Mouse (Mus musculus) hindbrain, embryonic 11.5 days (tissue): Measurements from ENCODE around the gene Ddc. TPM values are rescaled to one million over a fixed set of nuclear protein-coding genes. Genes with fewer than 3 reads are reported as not detected.
A peak's percentile ranks its signal among the peaks of the same experiment; 100 is the strongest.

Experiments used
- ATAC-seq: fragments of 200-750 bp; cut with Nextera tagmentation; 2 replicates; pipeline ENCODE4 v1.8.0; 2017; ENCODE audit warnings: mild to moderate bottlenecking, moderate TSS enrichment, moderate library complexity; ENCODE audit not compliant: low FRiP score
- DNase-seq: peaks from one replicate; pipeline ENCODE4 v3.0.0-alpha.2; 2015; ENCODE audit warnings: low spot score
- H3K27ac ChIP-seq: fragments of 300-500 bp; sonication (generic); 2 replicates; pipeline ENCODE4 v1.5.1; 2014; ENCODE audit warnings: mild to moderate bottlenecking, low read depth, low read length
- H3K27me3 ChIP-seq: fragments of 300-500 bp; sonication (generic); 2 replicates; pipeline ENCODE4 v1.6.1; 2014; ENCODE audit warnings: mild to moderate bottlenecking, low read length, moderate library complexity, mixed read lengths; ENCODE audit not compliant: control insufficient read depth, insufficient read depth
- H3K36me3 ChIP-seq: fragments of 300-500 bp; sonication (generic); 2 replicates; pipeline ENCODE4 v1.6.1; 2014; ENCODE audit warnings: mild to moderate bottlenecking, low read length, moderate library complexity, mixed read lengths; ENCODE audit not compliant: control insufficient read depth, insufficient read depth
- H3K4me1 ChIP-seq: fragments of 300-500 bp; sonication (generic); replicated peaks from 2 replicates; pipeline ENCODE4 v1.6.1; 2014; ENCODE audit warnings: low read length, mixed read lengths; ENCODE audit not compliant: control insufficient read depth, insufficient read depth
- H3K4me2 ChIP-seq: fragments of 300-500 bp; sonication (generic); replicated peaks from 2 replicates; pipeline ENCODE4 v1.6.1; 2014; ENCODE audit warnings: mild to moderate bottlenecking, low read depth, low read length
- H3K4me3 ChIP-seq: fragments of 300-500 bp; sonication (generic); 2 replicates; pipeline ENCODE4 v1.5.1; 2014; ENCODE audit warnings: low read depth, low read length
- H3K9ac ChIP-seq: fragments of 300-500 bp; sonication (generic); 2 replicates; pipeline ENCODE4 v1.6.1; 2014; ENCODE audit warnings: low read depth, low read length
- H3K9me3 ChIP-seq: fragments of 300-500 bp; sonication (generic); 2 replicates; pipeline ENCODE4 v1.6.1; 2016; ENCODE audit warnings: low read length; ENCODE audit not compliant: control insufficient read depth
- WGBS: fragments of 180-500 bp; shearing (Covaris S2); extraction: QIAGEN DNeasy Blood & Tissue Kit; methylation state at CpG from one replicate; pipeline ENCODE4 v1.1.7; 2014; 5-methylcytosine and 5-hydroxymethylcytosine counted together
- polyA plus RNA-seq: library from polyadenylated mRNA; unstranded; fragments of >200 nt; fragmentation: Nextera tagmentation; extraction: Ambion mirVana; gene quantifications from 2 replicates; pipeline ENCODE4 v1.2.1, GENCODE M21; 2014

The Ddc gene
- polyA plus RNA-seq, 1 experiment from 2014 or later = 14.3 TPM

- ATAC-seq (no peak), DNase-seq (no peak)
- Histone ChIP-seq H3K4me2 (no peak overlapping the region), H3K9me3 (no peaks in the 10 kb centered on the region), H3K9ac (no peak overlapping the region), H3K27me3 (no peaks in the 10 kb centered on the region), H3K4me1 (peaks cover 6% of the 10 kb centered on the region; the same call in 1 of the 2 replicates), H3K36me3 (no peaks in the 10 kb centered on the region), H3K4me3 (no peak overlapping the region), H3K27ac (peak overlapping the region; percentile 30; the same call in 1 of the 2 replicates)
- 69% methylated on average over 4 of the region's 4 CpGs for WGBS
Observed at GRCm38 (mm10) chr11:11885246-11885643, 12.7 kb downstream of the Ddc start.

GRCm38 (mm10) chr11:11884533-11885245 is 13.3 kb downstream of the Ddc start:
- H3K27ac ChIP-seq = peak overlapping the region; percentile 30; the same call in 1 of the 2 replicates
- DNase-seq (no peak), ATAC-seq (peak; percentile 23; the same call in 1 of the 2 replicates)

DNA sequence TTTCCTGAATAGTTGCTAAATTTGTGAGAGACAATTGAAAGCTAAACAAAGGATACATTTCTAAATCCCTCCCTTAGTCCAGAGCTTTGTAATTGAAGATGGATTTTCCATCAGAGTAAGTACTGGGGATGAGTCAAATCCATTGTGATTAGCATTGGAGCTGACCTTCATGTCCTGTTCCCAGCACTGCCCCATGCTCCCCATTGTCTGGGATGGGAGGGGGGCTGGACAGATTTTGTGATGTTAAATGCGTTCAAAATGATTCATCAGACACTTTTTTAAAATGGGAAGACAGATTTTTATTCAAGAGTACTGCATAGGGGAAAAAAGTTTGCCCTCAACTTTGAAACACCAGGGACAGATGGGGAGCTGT is 16.2 kb downstream of the Ddc start:
- Histone ChIP-seq H3K9me3 (no peaks in the 10 kb centered on the region), H3K9ac (no peak overlapping the region), H3K4me3 (no peak overlapping the region), H3K36me3 (no peaks in the 10 kb centered on the region), H3K27ac (no peak overlapping the region), H3K4me1 (peaks cover 8% of the 10 kb centered on the region), H3K4me2 (no peak overlapping the region), H3K27me3 (no peaks in the 10 kb centered on the region)
- ATAC-seq (no peak), DNase-seq (no peak)
- WGBS = 22% methylated on average over 1 of the region's 1 CpGs

More at GRCm38 (mm10) chr11:11884533-11885245, 13.3 kb downstream of the Ddc start:
- Histone ChIP-seq H3K4me3 (no peak overlapping the region), H3K9ac (no peak overlapping the region), H3K36me3 (no peaks in the 10 kb centered on the region), H3K4me1 (peaks cover 4% of the 10 kb centered on the region; the same call in 1 of the 2 replicates), H3K4me2 (no peak overlapping the region), H3K9me3 (no peaks in the 10 kb centered on the region), H3K27me3 (no peaks in the 10 kb centered on the region)
- 36% methylated on average over 11 of the region's 11 CpGs for WGBS

GRCm38 (mm10) chr11:11881026-11881782 is 16.7 kb downstream of the Ddc start:
- ATAC-seq = no peak
- Histone ChIP-seq H3K4me1 (peaks cover 8% of the 10 kb centered on the region), H3K4me3 (no peak overlapping the region), H3K27ac (no peak overlapping the region), H3K36me3 (no peaks in the 10 kb centered on the region), H3K9me3 (no peaks in the 10 kb centered on the region), H3K9ac (no peak overlapping the region), H3K4me2 (no peak overlapping the region), H3K27me3 (no peaks in the 10 kb centered on the region)
- peak; percentile 19 for DNase-seq
- WGBS = 35% methylated on average over 13 of the region's 13 CpGs

DNA sequence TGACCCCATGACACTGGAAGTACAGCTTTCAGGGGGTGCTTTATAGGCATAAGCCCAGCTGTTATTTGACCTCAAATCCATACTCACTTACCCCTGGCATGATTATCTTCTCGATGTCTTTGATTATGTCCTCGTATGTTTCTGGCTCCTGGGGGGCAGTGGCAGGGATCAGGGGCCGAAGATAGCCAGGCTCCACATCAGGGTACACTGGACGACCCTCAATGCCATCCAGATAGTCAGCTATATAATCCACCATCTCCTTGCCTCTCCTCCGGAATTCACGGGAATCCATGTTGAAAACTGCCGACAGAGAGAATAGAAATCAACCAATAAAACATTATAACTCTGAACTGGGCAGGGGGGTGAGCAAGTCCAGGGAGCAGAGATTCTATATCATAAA is 17.6 kb downstream of the Ddc start:
- DNase-seq (no peak), ATAC-seq (no peak)
- Histone ChIP-seq H3K36me3 (no peaks in the 10 kb centered on the region), H3K4me2 (no peak overlapping the region), H3K4me1 (peaks cover 8% of the 10 kb centered on the region), H3K27ac (no peak overlapping the region), H3K4me3 (no peak overlapping the region), H3K9ac (no peak overlapping the region), H3K27me3 (no peaks in the 10 kb centered on the region), H3K9me3 (no peaks in the 10 kb centered on the region)
- WGBS = 85% methylated on average over 7 of the region's 7 CpGs

DNA sequence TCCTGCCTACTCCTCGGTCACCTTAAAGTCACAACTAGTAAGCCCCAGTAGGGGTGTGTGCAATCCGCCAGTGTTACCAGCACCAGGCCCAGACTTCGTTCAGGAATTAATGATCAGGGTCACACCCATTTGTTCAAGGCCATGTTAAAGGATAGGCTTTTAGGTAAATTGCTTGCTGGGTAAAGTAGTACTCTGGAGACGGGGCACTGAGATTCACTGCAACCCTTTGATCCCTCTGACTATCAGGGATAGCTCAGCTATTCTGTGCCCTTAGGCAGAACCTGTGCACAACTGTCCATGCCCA is 18.3 kb downstream of the Ddc start:
- Histone ChIP-seq H3K9ac (no peak overlapping the region), H3K4me1 (peaks cover 5% of the 10 kb centered on the region), H3K4me3 (no peak overlapping the region), H3K36me3 (no peaks in the 10 kb centered on the region), H3K27me3 (no peaks in the 10 kb centered on the region), H3K9me3 (no peaks in the 10 kb centered on the region), H3K4me2 (no peak overlapping the region), H3K27ac (peak overlapping the region; percentile 59; the same call in 1 of the 2 replicates)
- ATAC-seq = no peak
- WGBS = 61% methylated on average over 4 of the region's 4 CpGs
- DNase-seq = no peak

- Histone ChIP-seq H3K4me3 (no peak overlapping the region), H3K4me2 (no peak overlapping the region), H3K4me1 (peaks cover 5% of the 10 kb centered on the region), H3K36me3 (no peaks in the 10 kb centered on the region), H3K9me3 (no peaks in the 10 kb centered on the region), H3K27me3 (no peaks in the 10 kb centered on the region), H3K9ac (0 out of 2 replicates have a peak overlapping the region, but pooled peaks have one; percentile 24), H3K27ac (peak overlapping the region; percentile 59; the same call in 1 of the 2 replicates)
- DNase-seq (no peak), ATAC-seq (peak; percentile 50; the same call in 1 of the 2 replicates)
- WGBS = 47% methylated on average over 10 of the region's 10 CpGs
Observed at GRCm38 (mm10) chr11:11878981-11879698, 18.8 kb downstream of the Ddc start.

DNA sequence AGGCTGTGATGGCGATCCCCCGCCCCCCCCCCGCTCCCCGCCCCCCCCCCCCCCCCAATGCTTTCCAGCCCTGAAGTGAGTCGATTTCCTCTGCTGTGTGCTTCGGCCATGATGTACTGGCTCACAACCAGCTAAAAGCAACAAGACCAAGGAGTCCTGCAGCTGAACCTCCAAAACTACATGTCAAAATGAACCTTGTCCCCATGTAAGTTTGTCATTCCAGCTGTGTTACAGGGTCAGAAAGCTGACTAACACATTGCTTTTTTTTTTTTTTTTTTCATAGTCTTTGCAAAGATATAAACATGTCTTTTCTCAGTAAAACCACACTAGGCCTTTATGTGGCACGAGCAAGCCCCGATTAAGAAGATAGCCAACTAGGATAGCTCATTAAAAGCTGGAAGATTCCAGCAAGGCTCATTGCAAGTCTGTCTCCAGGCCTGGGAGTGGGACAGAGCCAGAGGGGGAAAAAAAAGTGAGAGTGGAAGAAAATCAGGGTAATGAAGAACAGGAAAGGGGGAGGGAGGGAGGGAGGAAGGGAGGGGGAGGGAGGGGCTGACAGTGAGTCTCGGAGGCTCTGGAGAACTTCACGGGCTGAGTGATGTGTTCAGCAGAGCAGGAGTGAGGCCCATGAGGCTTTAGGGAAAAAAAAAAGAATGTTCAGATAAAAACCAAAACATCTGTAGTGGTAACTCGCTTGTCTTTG is 19.5 kb downstream of the Ddc start:
- H3K36me3 ChIP-seq = no peaks in the 10 kb centered on the region
- H3K4me1 ChIP-seq = peaks cover 5% of the 10 kb centered on the region
- no peaks in the 10 kb centered on the region for H3K27me3 ChIP-seq
- H3K9me3 ChIP-seq = no peaks in the 10 kb centered on the region
- peak overlapping the region; percentile 59 for H3K27ac ChIP-seq
- DNase-seq (no peak), ATAC-seq (no peak)
- H3K4me3 ChIP-seq = no peak overlapping the region
- H3K9ac ChIP-seq = 0 out of 2 replicates have a peak overlapping the region, but pooled peaks have one; percentile 24
- WGBS = 17% methylated on average over 8 of the region's 11 CpGs
- H3K4me2 ChIP-seq = no peak overlapping the region
